Mouse (Mus musculus): ENCODE data around the gene Xaf1. TPM values are rescaled to one million over a fixed set of nuclear protein-coding genes. Genes with fewer than 3 reads are reported as not detected.

Gene Xaf1
- polyA plus RNA-seq, 1 experiment from 2014 or later = 5.4 TPM

DNA sequence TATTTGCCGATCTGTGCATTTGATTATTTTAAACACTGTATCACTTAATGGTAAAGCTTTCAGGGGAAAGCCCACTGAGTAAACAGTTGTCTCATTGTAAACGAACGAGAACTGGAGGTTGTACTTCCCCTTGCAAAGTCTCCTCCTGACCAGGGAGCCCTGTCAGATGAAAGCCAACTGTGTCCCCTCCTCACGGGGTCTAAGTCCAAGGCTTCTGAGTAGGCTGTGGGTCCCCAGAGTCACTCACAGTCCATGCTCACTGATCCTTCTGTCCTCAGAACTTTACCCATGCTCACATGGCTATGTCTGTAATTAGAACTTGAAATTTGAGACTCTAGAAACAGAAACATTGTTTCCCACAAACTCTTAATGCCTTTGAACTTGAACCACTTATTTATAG is 48.2 kb downstream of the Xaf1 start:
- Histone ChIP-seq H3K27me3 (replicated peaks; ENCODE audit: control insufficient read depth, insufficient read depth, low read length) (no peaks in the 10 kb centered on the region), H3K4me3 (ENCODE audit: low read length) (no peak overlapping the region), H3K9ac (ENCODE audit: low read depth, low read length) (no peak overlapping the region), H3K9me3 (ENCODE audit: control insufficient read depth, low read length) (no peaks in the 10 kb centered on the region), H3K27ac (ENCODE audit: low read length) (no peak overlapping the region), H3K4me2 (ENCODE audit: low read depth, low read length) (no peak overlapping the region), H3K36me3 (ENCODE audit: control insufficient read depth, insufficient read depth, low read length) (no peaks in the 10 kb centered on the region), H3K4me1 (ENCODE audit: control insufficient read depth, insufficient read depth, low read length) (peaks cover 8% of the 10 kb centered on the region)
- WGBS = 28% methylated on average over 4 of the region's 4 CpGs
- peak; percentile 70; the same call in 1 of the 2 replicates for ATAC-seq

DNA sequence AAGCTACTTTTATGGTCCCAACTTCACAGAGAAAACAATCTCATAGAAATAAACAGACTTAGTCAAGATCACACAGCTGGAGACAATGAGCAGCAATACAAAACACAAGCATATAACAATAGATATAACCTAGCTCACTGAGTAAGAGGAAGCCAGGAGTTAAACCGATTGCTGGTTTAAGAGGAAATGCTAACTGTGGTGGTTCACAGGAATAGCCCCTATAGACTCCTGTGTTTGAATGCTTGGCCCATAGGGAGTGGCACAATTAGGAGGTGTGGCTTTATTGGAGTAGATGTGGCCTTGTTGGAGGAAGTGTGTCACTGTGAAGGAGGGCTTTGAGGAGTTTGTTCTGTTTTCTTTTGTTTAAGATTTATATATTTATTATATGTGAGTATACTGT is 50.8 kb downstream of the Xaf1 start:
- ATAC-seq = no peak
- no peak overlapping the region for H3K9ac ChIP-seq (ENCODE audit: low read depth, low read length)
- H3K27me3 ChIP-seq (replicated peaks; ENCODE audit: control insufficient read depth, insufficient read depth, low read length) = no peaks in the 10 kb centered on the region
- H3K4me2 ChIP-seq (ENCODE audit: low read depth, low read length) = no peak overlapping the region
- WGBS = 74% methylated on average over 1 of the region's 1 CpGs
- no peaks in the 10 kb centered on the region for H3K36me3 ChIP-seq (ENCODE audit: control insufficient read depth, insufficient read depth, low read length)
- no peaks in the 10 kb centered on the region for H3K9me3 ChIP-seq (ENCODE audit: control insufficient read depth, low read length)
- no peak overlapping the region for H3K4me3 ChIP-seq (ENCODE audit: low read length)
- H3K27ac ChIP-seq (ENCODE audit: low read length) = no peak overlapping the region
- peaks cover 8% of the 10 kb centered on the region for H3K4me1 ChIP-seq (ENCODE audit: control insufficient read depth, insufficient read depth, low read length)

DNA sequence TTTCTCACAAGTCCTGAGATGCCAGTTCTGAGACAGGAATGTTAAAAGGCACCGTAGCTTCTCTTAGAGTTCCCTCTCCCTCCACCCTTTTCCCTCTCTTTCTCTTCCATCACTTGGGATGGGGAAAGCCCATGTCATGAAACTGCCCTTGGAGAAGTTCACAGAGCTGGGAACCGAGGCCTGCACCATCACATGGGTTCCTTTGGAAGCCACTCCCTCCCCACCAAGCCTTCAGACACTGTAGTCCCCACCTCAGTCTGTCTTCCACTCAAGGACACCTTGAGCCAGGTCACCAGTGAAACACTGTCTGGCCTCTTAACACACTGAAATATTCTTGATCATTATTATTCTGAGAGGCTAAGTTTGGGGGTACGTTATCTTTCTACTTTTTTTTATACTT is 51.8 kb downstream of the Xaf1 start:
- no peak for ATAC-seq
- no peak overlapping the region for H3K27ac ChIP-seq (ENCODE audit: low read length)
- no peak overlapping the region for H3K4me2 ChIP-seq (ENCODE audit: low read depth, low read length)
- no peaks in the 10 kb centered on the region for H3K27me3 ChIP-seq (replicated peaks; ENCODE audit: control insufficient read depth, insufficient read depth, low read length)
- H3K4me1 ChIP-seq (ENCODE audit: control insufficient read depth, insufficient read depth, low read length) = peaks cover 8% of the 10 kb centered on the region
- H3K9ac ChIP-seq (ENCODE audit: low read depth, low read length) = no peak overlapping the region
- no peak overlapping the region for H3K4me3 ChIP-seq (ENCODE audit: low read length)
- H3K36me3 ChIP-seq (ENCODE audit: control insufficient read depth, insufficient read depth, low read length) = no peaks in the 10 kb centered on the region
- 81% methylated on average over 3 of the region's 3 CpGs for WGBS
- no peaks in the 10 kb centered on the region for H3K9me3 ChIP-seq (ENCODE audit: control insufficient read depth, low read length)

DNA sequence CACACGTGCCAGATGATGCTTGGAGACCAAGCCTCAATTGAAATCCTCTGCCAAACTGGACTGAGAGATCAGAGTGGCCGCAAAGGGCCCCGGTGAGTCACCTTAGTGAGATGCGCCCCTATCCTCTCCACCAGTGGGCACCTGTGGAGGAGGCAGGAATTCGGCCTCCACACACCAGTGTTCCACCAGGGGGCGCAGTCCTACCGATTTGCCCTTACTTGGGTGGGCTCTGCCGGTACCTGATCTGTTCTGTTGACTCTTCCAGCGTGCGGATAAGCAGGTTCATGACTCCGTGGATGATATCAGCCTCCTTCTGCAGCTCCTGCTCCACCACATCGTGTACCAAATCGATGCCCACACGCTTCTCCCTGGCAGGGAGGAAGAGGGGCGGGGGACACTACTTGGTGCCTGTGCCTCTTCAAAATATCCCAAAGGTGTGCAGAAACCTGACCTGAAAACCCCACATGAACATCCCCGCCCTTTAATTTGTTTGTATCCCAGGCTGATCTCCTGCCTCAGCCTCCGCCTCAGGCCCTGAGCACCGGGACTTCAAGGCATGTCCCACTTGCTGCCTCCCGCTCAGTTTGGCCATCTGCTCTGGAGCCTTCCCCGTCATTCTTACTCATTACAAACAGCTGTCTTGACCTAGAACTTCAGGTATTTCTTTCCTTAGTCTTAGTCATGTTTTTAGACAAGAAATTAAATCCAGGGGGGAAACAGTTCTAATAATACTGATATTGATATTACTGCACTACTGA is 53.7 kb downstream of the Xaf1 start:
- Histone ChIP-seq H3K9me3 (ENCODE audit: control insufficient read depth, low read length) (no peaks in the 10 kb centered on the region), H3K4me3 (ENCODE audit: low read length) (peak overlapping the region; percentile 17; the same call in 1 of the 2 replicates), H3K4me1 (ENCODE audit: control insufficient read depth, insufficient read depth, low read length) (no peaks in the 10 kb centered on the region), H3K27ac (ENCODE audit: low read length) (no peak overlapping the region), H3K27me3 (replicated peaks; ENCODE audit: control insufficient read depth, insufficient read depth, low read length) (no peaks in the 10 kb centered on the region), H3K36me3 (ENCODE audit: control insufficient read depth, insufficient read depth, low read length) (no peaks in the 10 kb centered on the region), H3K9ac (ENCODE audit: low read depth, low read length) (no peak overlapping the region), H3K4me2 (ENCODE audit: low read depth, low read length) (peak overlapping the region; percentile 45)
- WGBS = 22% methylated on average over 20 of the region's 20 CpGs
- peak; percentile 52; the same call in 1 of the 2 replicates for ATAC-seq

DNA sequence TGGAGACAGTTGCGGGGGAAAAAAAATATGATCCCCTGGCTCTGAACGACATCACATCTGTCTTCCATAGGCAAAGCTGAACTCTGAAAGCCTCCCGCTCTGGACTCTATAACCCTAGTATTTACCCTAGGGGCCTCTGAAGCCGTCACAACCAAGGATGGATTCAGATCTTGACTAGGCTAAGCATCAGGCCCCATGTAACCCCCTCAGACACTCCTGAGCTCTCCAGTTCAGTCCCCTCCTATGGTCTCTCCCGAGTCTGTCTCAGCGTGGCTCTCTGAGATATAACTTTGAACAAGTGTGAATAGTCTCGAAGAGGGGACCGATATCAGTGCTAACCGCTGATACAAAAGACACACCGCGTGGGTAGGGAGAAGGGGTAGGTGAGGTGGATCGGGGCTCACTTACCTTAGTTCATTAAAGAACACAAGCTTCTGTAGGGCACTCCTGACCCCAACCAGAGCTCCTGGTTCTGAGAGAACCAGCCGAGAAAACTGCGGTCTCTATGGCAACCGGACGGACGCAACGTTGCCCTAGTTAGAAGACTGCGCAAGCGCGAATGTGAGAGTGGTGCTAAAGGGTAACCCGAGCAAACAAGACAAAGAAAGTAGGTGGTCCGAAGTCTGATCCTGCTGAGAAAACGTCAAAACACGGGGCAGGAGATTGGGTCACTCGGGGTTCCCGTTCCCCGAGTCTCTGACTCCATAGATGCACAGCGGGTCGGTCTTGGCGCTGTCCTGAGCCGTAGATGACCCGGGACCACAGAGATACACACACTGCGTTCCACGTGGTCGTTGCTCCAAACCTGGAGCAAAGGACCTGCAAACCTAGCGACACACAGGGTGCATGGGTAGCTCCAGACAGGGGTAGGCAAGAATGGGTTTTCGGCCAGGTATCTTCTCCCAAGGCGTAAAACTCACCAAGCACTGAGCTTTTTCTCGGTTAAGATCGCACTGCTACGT is 60.2 kb downstream of the Xaf1 start:
- H3K36me3 ChIP-seq (ENCODE audit: control insufficient read depth, insufficient read depth, low read length) = no peaks in the 10 kb centered on the region
- H3K27me3 ChIP-seq (replicated peaks; ENCODE audit: control insufficient read depth, insufficient read depth, low read length) = no peaks in the 10 kb centered on the region
- peak overlapping the region; percentile 62 for H3K9ac ChIP-seq (ENCODE audit: low read depth, low read length)
- H3K9me3 ChIP-seq (ENCODE audit: control insufficient read depth, low read length) = no peaks in the 10 kb centered on the region
- peak; percentile 84 for ATAC-seq
- H3K4me2 ChIP-seq (ENCODE audit: low read depth, low read length) = peak overlapping the region; percentile 86
- H3K4me1 ChIP-seq (ENCODE audit: control insufficient read depth, insufficient read depth, low read length) = 0 out of 2 replicates have a peak, but pooled peaks cover 3% of the 10 kb centered on the region
- peak overlapping the region; percentile 51 for H3K4me3 ChIP-seq (ENCODE audit: low read length)
- H3K27ac ChIP-seq (ENCODE audit: low read length) = no peak overlapping the region
- 8% methylated on average over 42 of the region's 42 CpGs for WGBS

DNA sequence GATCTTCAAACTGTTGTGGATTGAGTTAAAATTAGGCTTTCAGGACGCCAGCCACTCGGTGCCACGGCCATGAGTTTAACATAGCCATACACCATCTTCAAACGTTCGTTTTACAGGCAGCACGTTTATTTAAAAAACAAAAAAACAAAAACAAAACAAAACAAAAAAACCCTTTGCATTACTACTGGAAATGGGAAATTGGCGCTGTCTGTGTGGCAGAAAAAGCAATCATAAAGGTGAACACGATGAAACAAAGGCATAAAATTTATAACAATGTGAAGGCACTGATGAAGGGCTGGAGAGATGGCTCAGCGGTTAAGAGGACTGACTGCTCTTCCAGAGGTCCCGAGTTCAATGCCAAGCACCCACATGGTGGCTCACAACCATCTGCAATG is 60.9 kb downstream of the Xaf1 start, which contains the start of gene Tekt1:
Gene Tekt1 (minus strand): TSS at position 96 of the 395 bp plus-strand sequence.
- Histone ChIP-seq H3K9me3 (ENCODE audit: control insufficient read depth, low read length) (no peaks in the 10 kb centered on the region), H3K36me3 (ENCODE audit: control insufficient read depth, insufficient read depth, low read length) (no peaks in the 10 kb centered on the region), H3K9ac (ENCODE audit: low read depth, low read length) (peak within 1 kb of the TSS; percentile 62), H3K27me3 (replicated peaks; ENCODE audit: control insufficient read depth, insufficient read depth, low read length) (no peaks in the 10 kb centered on the region), H3K4me3 (ENCODE audit: low read length) (peak within 1 kb of the TSS; percentile 51), H3K27ac (ENCODE audit: low read length) (no peak within 1 kb of the TSS), H3K4me2 (ENCODE audit: low read depth, low read length) (peak within 1 kb of the TSS; percentile 86), H3K4me1 (ENCODE audit: control insufficient read depth, insufficient read depth, low read length) (0 out of 2 replicates have a peak, but pooled peaks cover 3% of the 10 kb centered on the region)
- no peak for ATAC-seq
- WGBS = 28% methylated on average over 10 of the region's 10 CpGs

Other genes with a start within 250 kb of the Xaf1 start
- 0.35 and 0.37 TPM in 2 replicates for gene Pitpnm3, start 165.9 kb upstream of the Xaf1 start, polyA plus RNA-seq (2015; fragmentation: Nextera tagmentation; extraction: Ambion mirVana)
- 0.06 and 0.16 TPM in 2 replicates for gene Gm43951, start 94.8 kb upstream of the Xaf1 start, polyA plus RNA-seq (2015; fragmentation: Nextera tagmentation; extraction: Ambion mirVana)
- gene 4933427D14Rik, start 94.2 kb upstream of the Xaf1 start, polyA plus RNA-seq (2015; fragmentation: Nextera tagmentation; extraction: Ambion mirVana) = 7.9 and 9.5 TPM in 2 replicates
- gene Txndc17, start 94.1 kb upstream of the Xaf1 start, polyA plus RNA-seq (2015; fragmentation: Nextera tagmentation; extraction: Ambion mirVana) = 423 and 443 TPM in 2 replicates
- gene Med31, start 86.0 kb upstream of the Xaf1 start, polyA plus RNA-seq (2015; fragmentation: Nextera tagmentation; extraction: Ambion mirVana) = 27.6 and 30.4 TPM in 2 replicates
- gene Slc13a5, start 34.4 kb upstream of the Xaf1 start, polyA plus RNA-seq (2015; fragmentation: Nextera tagmentation; extraction: Ambion mirVana) = 0.11 and 0.16 TPM in 2 replicates
- gene Fbxo39, start 12.8 kb downstream of the Xaf1 start, polyA plus RNA-seq (2015; fragmentation: Nextera tagmentation; extraction: Ambion mirVana) = not detected in 2 replicates
- 0.16 and 0.26 TPM in 2 replicates for gene Tekt1, start 60.8 kb downstream of the Xaf1 start, polyA plus RNA-seq (2015; fragmentation: Nextera tagmentation; extraction: Ambion mirVana)
- 27.3 and 28.9 TPM in 2 replicates for gene Smtnl2, start 110.1 kb downstream of the Xaf1 start, polyA plus RNA-seq (2015; fragmentation: Nextera tagmentation; extraction: Ambion mirVana)
- gene Ggt6, start 133.9 kb downstream of the Xaf1 start, polyA plus RNA-seq (2015; fragmentation: Nextera tagmentation; extraction: Ambion mirVana) = 19.2 and 21.2 TPM in 2 replicates
- 119 and 141 TPM in 2 replicates for gene Mybbp1a, start 139.7 kb downstream of the Xaf1 start, polyA plus RNA-seq (2015; fragmentation: Nextera tagmentation; extraction: Ambion mirVana)
- 5.9 and 7.5 TPM in 2 replicates for gene Spns2, start 188.3 kb downstream of the Xaf1 start, polyA plus RNA-seq (2015; fragmentation: Nextera tagmentation; extraction: Ambion mirVana)
- 3.2 and 5.7 TPM in 2 replicates for gene Spns3, start 248.9 kb downstream of the Xaf1 start, polyA plus RNA-seq (2015; fragmentation: Nextera tagmentation; extraction: Ambion mirVana)